Mouse (Mus musculus): ENCODE data around the gene Mta3. TPM values are rescaled to one million over a fixed set of nuclear protein-coding genes. Genes with fewer than 3 reads are reported as not detected.
"Not testable (repeated sequence)": the region's sequence is repeated elsewhere in the genome, so short reads cannot be mapped to it uniquely, and the experiment has no call there.

Mta3 gene
- polyA plus RNA-seq, 1 experiment from 2014 or later, result 27.2 TPM

- no peaks in the 10 kb centered on the region for H3K36me3 ChIP-seq (ENCODE audit: control insufficient read depth, insufficient read depth, low read length)
- WGBS, result 1% methylated on average over 18 of the region's 19 CpGs
- H3K4me2 ChIP-seq (ENCODE audit: low read length), result peak overlapping the region; percentile 91
- peaks cover 14% of the 10 kb centered on the region for H3K4me1 ChIP-seq (ENCODE audit: control insufficient read depth, insufficient read depth, low read length)
- peak; percentile 79 for ATAC-seq
- H3K9ac ChIP-seq (ENCODE audit: low read depth, low read length), result peak overlapping the region; percentile 95
- H3K9me3 ChIP-seq (replicated peaks; ENCODE audit: control insufficient read depth, low read length, poor library complexity, severe bottlenecking), result no peaks in the 10 kb centered on the region
- H3K4me3 ChIP-seq (ENCODE audit: low read depth, low read length), result peak overlapping the region; percentile 79
- H3K27me3 ChIP-seq (ENCODE audit: control insufficient read depth, insufficient read depth, low read depth, low read length), result no peaks in the 10 kb centered on the region
- H3K27ac ChIP-seq (ENCODE audit: low read length), result peak overlapping the region; percentile 90
Measured at GRCm38 (mm10) chr17:83706594-83707126, 697 bp downstream of the Mta3 start.

GRCm38 (mm10) chr17:83707372-83707771 is 1.4 kb downstream of the Mta3 start:
- H3K9ac ChIP-seq (ENCODE audit: low read depth, low read length), result no peak overlapping the region
- no peaks in the 10 kb centered on the region for H3K9me3 ChIP-seq (replicated peaks; ENCODE audit: control insufficient read depth, low read length, poor library complexity, severe bottlenecking)
- WGBS, result 79% methylated on average over 4 of the region's 4 CpGs
- H3K27me3 ChIP-seq (ENCODE audit: control insufficient read depth, insufficient read depth, low read depth, low read length), result no peaks in the 10 kb centered on the region
- H3K4me3 ChIP-seq (ENCODE audit: low read depth, low read length), result no peak overlapping the region
- peaks cover 14% of the 10 kb centered on the region for H3K4me1 ChIP-seq (ENCODE audit: control insufficient read depth, insufficient read depth, low read length)
- H3K4me2 ChIP-seq (ENCODE audit: low read length), result peak overlapping the region; percentile 91
- no peak for ATAC-seq
- H3K27ac ChIP-seq (ENCODE audit: low read length), result no peak overlapping the region
- no peaks in the 10 kb centered on the region for H3K36me3 ChIP-seq (ENCODE audit: control insufficient read depth, insufficient read depth, low read length)

DNA sequence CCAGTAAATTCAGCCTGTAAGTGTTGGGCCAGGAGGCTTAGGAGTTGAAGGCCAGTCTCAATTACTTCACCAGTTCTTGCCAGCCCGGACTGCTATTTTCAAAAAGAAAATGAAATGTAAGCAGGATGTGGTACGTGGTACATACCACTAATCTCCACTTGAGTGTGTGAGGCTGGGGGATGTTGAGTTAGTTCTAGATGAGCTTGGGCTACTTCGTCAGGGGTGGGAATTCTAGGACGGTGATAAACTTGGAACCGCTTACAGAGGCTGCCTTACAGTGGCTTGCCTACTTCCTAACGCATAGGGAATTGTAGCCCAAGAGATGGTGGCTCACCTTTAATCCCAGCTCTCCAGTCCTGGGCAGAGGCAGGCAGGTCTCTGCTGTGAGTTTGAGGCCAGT is 1.9 kb downstream of the Mta3 start:
- Histone ChIP-seq H3K9me3 (replicated peaks; ENCODE audit: control insufficient read depth, low read length, poor library complexity, severe bottlenecking) (no peaks in the 10 kb centered on the region), H3K36me3 (ENCODE audit: control insufficient read depth, insufficient read depth, low read length) (no peaks in the 10 kb centered on the region), H3K4me3 (ENCODE audit: low read depth, low read length) (no peak overlapping the region), H3K4me1 (ENCODE audit: control insufficient read depth, insufficient read depth, low read length) (peaks cover 14% of the 10 kb centered on the region), H3K9ac (ENCODE audit: low read depth, low read length) (no peak overlapping the region), H3K4me2 (ENCODE audit: low read length) (no peak overlapping the region), H3K27me3 (ENCODE audit: control insufficient read depth, insufficient read depth, low read depth, low read length) (no peaks in the 10 kb centered on the region), H3K27ac (ENCODE audit: low read length) (no peak overlapping the region)
- WGBS, result 90% methylated on average over 6 of the region's 6 CpGs
- ATAC-seq, result no peak

GRCm38 (mm10) chr17:83708256-83708655 is 2.3 kb downstream of the Mta3 start:
- 89% methylated on average over 10 of the region's 10 CpGs for WGBS
- no peaks in the 10 kb centered on the region for H3K36me3 ChIP-seq (ENCODE audit: control insufficient read depth, insufficient read depth, low read length)
- ATAC-seq, result no peak
- H3K27me3 ChIP-seq (ENCODE audit: control insufficient read depth, insufficient read depth, low read depth, low read length), result no peaks in the 10 kb centered on the region
- H3K4me1 ChIP-seq (ENCODE audit: control insufficient read depth, insufficient read depth, low read length), result peaks cover 14% of the 10 kb centered on the region
- H3K4me3 ChIP-seq (ENCODE audit: low read depth, low read length), result no peak overlapping the region
- H3K4me2 ChIP-seq (ENCODE audit: low read length), result no peak overlapping the region
- no peak overlapping the region for H3K9ac ChIP-seq (ENCODE audit: low read depth, low read length)
- H3K27ac ChIP-seq (ENCODE audit: low read length), result no peak overlapping the region
- H3K9me3 ChIP-seq (replicated peaks; ENCODE audit: control insufficient read depth, low read length, poor library complexity, severe bottlenecking), result no peaks in the 10 kb centered on the region

DNA sequence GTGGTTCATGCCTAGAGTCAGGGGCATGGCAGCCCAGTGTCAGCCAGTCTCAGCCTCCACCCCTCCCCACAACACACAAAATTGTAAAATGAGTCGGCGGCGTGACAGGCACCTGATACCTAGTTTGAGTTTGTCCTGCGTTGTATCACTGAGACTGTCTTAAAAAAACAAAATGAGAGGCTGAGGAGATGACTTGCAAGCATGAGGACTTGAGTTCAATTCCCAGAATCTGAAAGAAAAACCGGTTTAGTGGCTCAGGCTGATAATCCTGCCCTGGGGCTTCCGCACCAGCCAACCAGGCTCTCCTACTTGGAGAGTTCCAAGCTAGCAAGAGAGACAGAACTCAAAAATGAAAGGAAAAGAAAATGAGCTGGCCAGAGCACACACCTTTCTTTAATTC is 2.9 kb downstream of the Mta3 start:
- no peaks in the 10 kb centered on the region for H3K27me3 ChIP-seq (ENCODE audit: control insufficient read depth, insufficient read depth, low read depth, low read length)
- H3K36me3 ChIP-seq (ENCODE audit: control insufficient read depth, insufficient read depth, low read length), result no peaks in the 10 kb centered on the region
- H3K4me2 ChIP-seq (ENCODE audit: low read length), result no peak overlapping the region
- no peak overlapping the region for H3K4me3 ChIP-seq (ENCODE audit: low read depth, low read length)
- ATAC-seq, result no peak
- no peaks in the 10 kb centered on the region for H3K9me3 ChIP-seq (replicated peaks; ENCODE audit: control insufficient read depth, low read length, poor library complexity, severe bottlenecking)
- 90% methylated on average over 6 of the region's 6 CpGs for WGBS
- H3K27ac ChIP-seq (ENCODE audit: low read length), result no peak overlapping the region
- H3K9ac ChIP-seq (ENCODE audit: low read depth, low read length), result no peak overlapping the region
- peaks cover 14% of the 10 kb centered on the region for H3K4me1 ChIP-seq (ENCODE audit: control insufficient read depth, insufficient read depth, low read length)

DNA sequence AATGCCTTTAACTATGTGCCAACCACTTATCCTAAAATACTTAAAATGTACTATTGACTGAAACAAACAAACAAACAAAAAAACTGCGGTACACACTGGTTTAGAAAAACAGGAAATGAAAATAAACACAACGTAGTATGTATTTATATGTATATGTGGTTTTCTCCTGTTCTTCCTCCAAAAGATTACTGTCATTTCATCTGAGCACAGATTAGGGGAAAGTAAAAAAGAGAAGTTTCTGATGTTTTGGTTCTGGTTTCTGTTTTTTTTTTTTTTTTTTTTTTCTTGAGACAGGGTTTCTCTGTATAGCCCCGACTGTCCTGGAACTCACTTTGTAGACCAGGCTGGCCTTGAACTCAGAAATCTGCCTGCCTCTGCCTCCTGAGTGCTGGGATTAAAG is 3.6 kb downstream of the Mta3 start:
- not testable (repeated sequence) for H3K27me3 ChIP-seq (ENCODE audit: control insufficient read depth, insufficient read depth, low read depth, low read length); H3K4me3 ChIP-seq (ENCODE audit: low read depth, low read length); ATAC-seq; H3K27ac ChIP-seq (ENCODE audit: low read length); H3K36me3 ChIP-seq (ENCODE audit: control insufficient read depth, insufficient read depth, low read length); H3K9me3 ChIP-seq (replicated peaks; ENCODE audit: control insufficient read depth, low read length, poor library complexity, severe bottlenecking); H3K9ac ChIP-seq (ENCODE audit: low read depth, low read length); H3K4me2 ChIP-seq (ENCODE audit: low read length)
- 88% methylated on average over 3 of the region's 3 CpGs for WGBS
- H3K4me1 ChIP-seq (ENCODE audit: control insufficient read depth, insufficient read depth, low read length), result peaks cover 13% of the 10 kb centered on the region

DNA sequence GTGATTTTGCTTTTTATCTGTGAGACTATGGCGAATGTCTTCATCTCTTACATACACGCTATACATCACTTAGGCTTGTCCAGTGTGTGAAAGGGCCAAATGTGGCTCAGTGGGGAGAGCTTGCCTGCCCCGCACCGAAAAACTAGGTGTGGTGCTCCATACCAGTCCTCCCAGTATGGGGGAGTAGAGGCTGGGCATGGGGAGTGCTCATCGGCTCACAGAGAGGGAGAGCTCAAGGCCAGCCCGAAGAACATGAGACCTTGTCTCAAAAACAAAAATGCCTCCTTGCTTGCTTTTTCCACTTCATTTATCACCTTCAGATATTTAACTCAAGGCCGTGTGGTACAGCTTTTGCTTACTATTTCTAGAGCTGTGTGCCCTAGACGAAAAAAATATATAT is 4.7 kb downstream of the Mta3 start:
- Histone ChIP-seq H3K9ac (ENCODE audit: low read depth, low read length) (no peak overlapping the region), H3K36me3 (ENCODE audit: control insufficient read depth, insufficient read depth, low read length) (no peaks in the 10 kb centered on the region), H3K27me3 (ENCODE audit: control insufficient read depth, insufficient read depth, low read depth, low read length) (no peaks in the 10 kb centered on the region), H3K27ac (ENCODE audit: low read length) (no peak overlapping the region), H3K4me1 (ENCODE audit: control insufficient read depth, insufficient read depth, low read length) (peaks cover 10% of the 10 kb centered on the region), H3K9me3 (replicated peaks; ENCODE audit: control insufficient read depth, low read length, poor library complexity, severe bottlenecking) (no peaks in the 10 kb centered on the region), H3K4me3 (ENCODE audit: low read depth, low read length) (no peak overlapping the region), H3K4me2 (ENCODE audit: low read length) (no peak overlapping the region)
- ATAC-seq, result no peak
- 95% methylated on average over 8 of the region's 8 CpGs for WGBS

DNA sequence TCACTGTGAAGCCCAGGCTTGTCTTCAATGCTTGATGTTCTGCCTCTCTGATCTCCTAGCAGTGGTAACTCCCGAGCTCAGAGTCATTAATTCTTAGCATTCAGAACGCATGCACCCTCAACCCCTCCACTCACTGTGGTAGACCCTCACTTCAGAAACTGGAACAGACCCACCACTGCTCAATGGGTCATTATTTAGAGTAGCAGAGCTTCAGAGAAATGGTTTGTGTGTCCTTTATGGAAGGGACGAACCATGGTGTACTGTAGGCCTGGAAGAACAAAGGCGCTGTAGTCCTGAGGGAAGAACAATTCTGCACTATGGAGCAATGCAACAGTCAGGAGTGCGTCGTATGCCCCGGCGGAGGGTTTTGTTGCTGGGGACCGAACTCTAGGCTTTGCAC is 6.4 kb downstream of the Mta3 start:
- Histone ChIP-seq H3K4me1 (ENCODE audit: control insufficient read depth, insufficient read depth, low read length) (peaks cover 1% of the 10 kb centered on the region), H3K36me3 (ENCODE audit: control insufficient read depth, insufficient read depth, low read length) (peaks cover 14% of the 10 kb centered on the region), H3K4me2 (ENCODE audit: low read length) (no peak overlapping the region), H3K27me3 (ENCODE audit: control insufficient read depth, insufficient read depth, low read depth, low read length) (no peaks in the 10 kb centered on the region), H3K9ac (ENCODE audit: low read depth, low read length) (no peak overlapping the region), H3K27ac (ENCODE audit: low read length) (no peak overlapping the region), H3K9me3 (replicated peaks; ENCODE audit: control insufficient read depth, low read length, poor library complexity, severe bottlenecking) (no peaks in the 10 kb centered on the region), H3K4me3 (ENCODE audit: low read depth, low read length) (no peak overlapping the region)
- no peak for ATAC-seq
- 89% methylated on average over 9 of the region's 9 CpGs for WGBS

- H3K27me3 ChIP-seq (ENCODE audit: control insufficient read depth, insufficient read depth, low read depth, low read length), result no peaks in the 10 kb centered on the region
- WGBS, result 83% methylated on average over 12 of the region's 12 CpGs
Measured at GRCm38 (mm10) chr17:83720449-83720848, 14.5 kb downstream of the Mta3 start.

More at GRCm38 (mm10) chr17:83720449-83720848, 14.5 kb downstream of the Mta3 start:
- peaks cover 17% of the 10 kb centered on the region for H3K36me3 ChIP-seq (ENCODE audit: control insufficient read depth, insufficient read depth, low read length)
- no peak overlapping the region for H3K9ac ChIP-seq (ENCODE audit: low read depth, low read length)
- no peak overlapping the region for H3K4me2 ChIP-seq (ENCODE audit: low read length)
- peaks cover 2% of the 10 kb centered on the region; the same call in 1 of the 2 replicates for H3K4me1 ChIP-seq (ENCODE audit: control insufficient read depth, insufficient read depth, low read length)
- H3K27ac ChIP-seq (ENCODE audit: low read length), result no peak overlapping the region
- H3K4me3 ChIP-seq (ENCODE audit: low read depth, low read length), result no peak overlapping the region
- no peaks in the 10 kb centered on the region for H3K9me3 ChIP-seq (replicated peaks; ENCODE audit: control insufficient read depth, low read length, poor library complexity, severe bottlenecking)
- no peak for ATAC-seq
